Mouse (Mus musculus): ENCODE data around the gene Gm13696. TPM values are rescaled to one million over a fixed set of nuclear protein-coding genes. Genes with fewer than 3 reads are reported as not detected.

Gm13696 gene
- not detected in 2 replicates for polyA plus RNA-seq (2012; rRNA removed)

GRCm38 (mm10) chr2:83972823-83973222 is at the start of gene Gm13696:
Gm13696 (plus strand) TSS chr2:83973123.

GRCm38 (mm10) chr2:83940931-83941361 is 32.0 kb upstream of the Gm13696 start, which contains the start of gene Zswim2:
Zswim2 (minus strand) TSS chr2:83941228.

DNA sequence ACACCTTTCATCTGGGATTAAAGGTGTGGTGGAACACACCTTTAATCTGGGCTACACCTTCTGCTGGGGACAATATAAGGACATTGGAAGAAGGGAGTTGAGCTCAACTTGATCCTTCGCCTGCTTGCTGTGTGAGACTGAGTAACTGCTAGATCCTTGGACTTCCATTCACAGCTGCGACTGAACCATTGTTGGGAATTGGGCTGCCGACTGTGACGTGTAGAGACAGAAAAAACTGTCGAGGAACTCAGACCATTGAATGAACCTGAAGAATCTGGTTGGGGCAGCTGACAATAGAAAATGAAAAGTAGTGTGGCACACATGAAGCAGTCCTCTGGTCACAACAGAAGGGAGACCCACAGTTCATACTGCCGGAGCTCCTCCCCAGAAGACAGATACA is 17.5 kb upstream of the Gm13696 start, which contains the start of gene Gm13698:
Gm13698 (plus strand) TSS at position 301 of the 400 bp plus-strand sequence.

GRCm38 (mm10) chr2:83961203-83961602 is 11.7 kb upstream of the Gm13696 start, which contains the start of gene Gm13693:
Gm13693 (plus strand) TSS chr2:83961503.

GRCm38 (mm10) chr2:83967013-83967412 is 5.9 kb upstream of the Gm13696 start, which contains the start of gene Gm13695:
Gm13695 (plus strand) TSS chr2:83967313.

GRCm38 (mm10) chr2:83978633-83979032 is 5.7 kb downstream of the Gm13696 start, which contains the start of gene Gm13694:
Gm13694 (plus strand) TSS chr2:83978933.

GRCm38 (mm10) chr2:83984443-83984842 is 11.5 kb downstream of the Gm13696 start, which contains the start of gene Gm13697:
Gm13697 (plus strand) TSS chr2:83984743.

DNA sequence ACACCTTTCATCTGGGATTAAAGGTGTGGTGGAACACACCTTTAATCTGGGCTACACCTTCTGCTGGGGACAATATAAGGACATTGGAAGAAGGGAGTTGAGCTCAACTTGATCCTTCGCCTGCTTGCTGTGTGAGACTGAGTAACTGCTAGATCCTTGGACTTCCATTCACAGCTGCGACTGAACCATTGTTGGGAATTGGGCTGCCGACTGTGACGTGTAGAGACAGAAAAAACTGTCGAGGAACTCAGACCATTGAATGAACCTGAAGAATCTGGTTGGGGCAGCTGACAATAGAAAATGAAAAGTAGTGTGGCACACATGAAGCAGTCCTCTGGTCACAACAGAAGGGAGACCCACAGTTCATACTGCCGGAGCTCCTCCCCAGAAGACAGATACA is 17.3 kb downstream of the Gm13696 start, which contains the start of gene Gm13691:
Gm13691 (plus strand) TSS at position 301 of the 400 bp plus-strand sequence.

Other genes starting within 250 kb of the Gm13696 start
- 60.3 and 84.8 TPM in 2 replicates for gene Itgav, start 248.7 kb upstream of the Gm13696 start, polyA plus RNA-seq (2012; rRNA removed)
- gene Fam171b, start 160.5 kb upstream of the Gm13696 start, polyA plus RNA-seq (2012; rRNA removed), result 0.59 and 0.90 TPM in 2 replicates
- not detected in 2 replicates for gene Zswim2, start 31.9 kb upstream of the Gm13696 start, polyA plus RNA-seq (2012; rRNA removed)
- gene Gm13698, start 17.4 kb upstream of the Gm13696 start, polyA plus RNA-seq (2012; rRNA removed), result not detected in 2 replicates
- not detected in 2 replicates for gene Gm13693, start 11.6 kb upstream of the Gm13696 start, polyA plus RNA-seq (2012; rRNA removed)
- gene Gm13695, start 5.8 kb upstream of the Gm13696 start, polyA plus RNA-seq (2012; rRNA removed), result not detected in 2 replicates
- gene Gm13694, start 5.8 kb downstream of the Gm13696 start, polyA plus RNA-seq (2012; rRNA removed), result not detected in 2 replicates
- gene Gm13697, start 11.6 kb downstream of the Gm13696 start, polyA plus RNA-seq (2012; rRNA removed), result not detected in 2 replicates
- not detected in 2 replicates for gene Gm13691, start 17.4 kb downstream of the Gm13696 start, polyA plus RNA-seq (2012; rRNA removed)

Data from colon, adult 2 months (tissue).